Mouse (Mus musculus) erythroblast, adult 5-6 weeks (primary cell): ENCODE results near the gene Smim11. TPM values are rescaled to one million over a fixed set of nuclear protein-coding genes. Genes with fewer than 3 reads are reported as not detected.

Source experiments
- ATAC-seq: replicated peaks from 2 replicates; pipeline ENCODE4 v1.8.0; 2016; ENCODE audit warnings: moderate number of reproducible peaks, mild to moderate bottlenecking, moderate TSS enrichment, inconsistent platforms; ENCODE audit not compliant: poor library complexity, low FRiP score, severe bottlenecking
- total RNA-seq, 2 experiments: library from RNA; stranded (forward) in 1 of 2; stranded (reverse) in 1 of 2; fragments of 150-400 nt in 1 of 2; fragments of 200-764, 138-1000 nt in 1 of 2; gene quantifications; 2 replicates each; pipeline versions ENCODE4 v1.2.3 to v1.2.4; 2015 to 2017; ENCODE audit warnings: low replicate concordance in 2 of 2

Smim11 gene
- total RNA-seq, 2 experiments from 2014 or later = 15.4 to 26.5 TPM

DNA sequence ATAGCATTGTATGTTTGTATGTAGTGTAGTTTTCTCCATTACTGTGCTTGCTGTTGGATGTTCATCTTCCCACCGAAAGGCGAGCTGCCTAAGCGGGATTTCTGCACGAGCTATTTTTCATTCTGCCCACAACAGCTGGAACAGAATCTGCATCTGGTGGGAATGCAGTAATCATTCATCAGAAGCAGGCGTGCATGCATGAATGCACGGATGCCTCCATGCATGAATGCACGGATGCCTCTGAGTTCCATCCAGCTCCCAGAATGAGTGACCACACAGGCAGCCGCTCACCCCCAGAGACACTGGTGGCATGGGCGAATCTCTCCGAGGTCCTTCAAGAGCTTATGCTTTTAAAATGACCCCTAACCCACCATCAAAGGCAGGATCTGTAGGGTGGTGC, 56.5 kb downstream of the Smim11 start:
- ATAC-seq = no peak

DNA sequence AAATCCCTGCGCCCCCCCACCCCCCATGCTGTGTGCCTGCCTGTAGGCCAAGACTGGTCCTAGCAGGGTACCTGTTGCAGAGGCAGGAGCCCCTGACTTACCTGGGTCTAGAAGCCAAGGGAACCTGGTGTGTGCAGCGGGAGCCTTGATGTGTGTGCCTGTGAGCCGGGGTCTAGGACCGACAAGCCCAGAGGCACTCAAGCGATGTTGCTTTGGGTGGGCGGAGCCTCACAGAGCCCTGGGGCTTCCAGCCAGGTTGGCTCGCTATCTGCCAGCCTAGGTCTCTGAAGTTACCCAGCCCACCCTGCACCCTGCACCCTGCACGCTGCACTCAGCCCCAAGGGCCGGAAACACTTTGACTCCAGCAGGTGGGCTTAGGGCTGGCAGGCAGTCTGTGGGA, 57.6 kb downstream of the Smim11 start:
- no peak for ATAC-seq

DNA sequence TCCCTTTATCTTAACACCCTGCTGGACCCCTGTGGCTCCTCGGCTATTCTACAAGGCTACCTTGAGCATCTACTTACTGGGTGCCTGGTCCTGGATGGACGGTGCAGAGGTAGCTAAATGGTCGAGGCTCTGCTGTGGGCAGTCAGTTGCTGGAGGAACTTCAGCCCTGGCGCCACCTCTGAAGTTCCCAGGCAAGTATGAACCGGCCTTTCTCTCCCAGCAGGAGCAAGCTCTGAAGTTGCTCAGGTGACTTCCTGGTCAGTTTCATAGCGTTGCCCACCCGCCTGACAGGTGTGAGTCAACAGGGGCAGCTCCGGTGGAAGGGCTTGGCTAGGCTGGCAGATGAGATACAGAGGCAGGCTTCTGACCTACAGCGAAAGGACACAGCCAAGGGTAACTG, 58.1 kb downstream of the Smim11 start, which contains the start of gene Kcne1:
TSS of gene Kcne1 (minus strand) at position 240 of the 400 bp plus-strand sequence.
- no peak for ATAC-seq

DNA sequence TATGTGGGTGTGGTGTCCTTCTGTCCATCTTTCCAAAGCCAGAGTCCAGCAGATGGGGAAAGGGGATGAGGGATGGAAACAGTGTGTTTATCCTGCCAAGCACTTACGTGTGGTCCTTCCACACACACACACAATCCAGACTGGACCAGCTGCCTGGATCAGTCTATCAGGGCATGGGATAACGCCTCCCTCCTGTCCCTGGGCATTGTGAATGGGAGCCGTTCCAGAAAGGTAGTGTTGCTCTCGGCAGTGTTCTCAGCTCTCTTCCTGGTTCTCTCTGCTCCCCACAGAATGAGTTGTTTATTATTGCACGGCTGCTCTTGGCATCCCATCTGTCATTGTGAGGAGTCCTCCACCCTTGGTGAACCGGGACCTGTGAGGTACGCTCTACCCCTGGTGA, 59.6 kb downstream of the Smim11 start:
- no peak for ATAC-seq

Other genes with a start within 250 kb of the Smim11 start
- not detected in 2 replicates for gene Mrps6, start 243.0 kb upstream of the Smim11 start, total RNA-seq (2015; ENCODE audit: low replicate concordance)
- 2.4 and 5.5 TPM in 2 replicates for gene Mrps6, start 243.0 kb upstream of the Smim11 start, total RNA-seq (2017; ENCODE audit: low replicate concordance)
- not detected in 2 replicates for gene Gm49711, start 243.0 kb upstream of the Smim11 start, total RNA-seq (2015; ENCODE audit: low replicate concordance)
- not detected in 2 replicates for gene Gm49711, start 243.0 kb upstream of the Smim11 start, total RNA-seq (2017; ENCODE audit: low replicate concordance)
- under 0.01 and 0.21 TPM in 2 replicates for gene Slc5a3, start 243.0 kb upstream of the Smim11 start, total RNA-seq (2015; ENCODE audit: low replicate concordance)
- 0.28 and 0.43 TPM in 2 replicates for gene Slc5a3, start 243.0 kb upstream of the Smim11 start, total RNA-seq (2017; ENCODE audit: low replicate concordance)
- gene Kcne2, start 8.9 kb upstream of the Smim11 start, total RNA-seq (2015; ENCODE audit: low replicate concordance) = 0.63 TPM in 1 of 2 replicates, not detected in the other
- not detected in 2 replicates for gene Kcne2, start 8.9 kb upstream of the Smim11 start, total RNA-seq (2017; ENCODE audit: low replicate concordance)
- gene Fam243, start 20.2 kb downstream of the Smim11 start, total RNA-seq (2015; ENCODE audit: low replicate concordance) = not detected in 2 replicates
- gene Fam243, start 20.2 kb downstream of the Smim11 start, total RNA-seq (2017; ENCODE audit: low replicate concordance) = not detected in 2 replicates
- not detected in 2 replicates for gene Kcne1, start 58.2 kb downstream of the Smim11 start, total RNA-seq (2015; ENCODE audit: low replicate concordance)
- 0.26 TPM in 1 of 2 replicates, not detected in the other for gene Kcne1, start 58.2 kb downstream of the Smim11 start, total RNA-seq (2017; ENCODE audit: low replicate concordance)
- gene Rcan1, start 169.6 kb downstream of the Smim11 start, total RNA-seq (2015; ENCODE audit: low replicate concordance) = not detected in 2 replicates
- gene Rcan1, start 169.6 kb downstream of the Smim11 start, total RNA-seq (2017; ENCODE audit: low replicate concordance) = 2.0 and 12.4 TPM in 2 replicates
- not detected in 2 replicates for gene Clic6, start 184.4 kb downstream of the Smim11 start, total RNA-seq (2015; ENCODE audit: low replicate concordance)
- gene Clic6, start 184.4 kb downstream of the Smim11 start, total RNA-seq (2017; ENCODE audit: low replicate concordance) = not detected in 2 replicates